Mouse (Mus musculus) embryo, embryonic 10.5 days (tissue): ENCODE measurements at regions not wholly inside any gene's neighbourhood (a gene's known extent, or its start where the extent isn't known, plus 50 kb on each side); places are given as distances from the start of the nearest gene placed in this dataset.

Source experiments
- DNase-seq: peaks from one replicate; pipeline ENCODE4 v3.0.0-alpha.2; 2015; ENCODE audit warnings: low spot score

GRCm38 (mm10) chr12:94469850-94470249, 1222.2 kb upstream of the Flrt2 start:
- DNase-seq: no peak

DNA sequence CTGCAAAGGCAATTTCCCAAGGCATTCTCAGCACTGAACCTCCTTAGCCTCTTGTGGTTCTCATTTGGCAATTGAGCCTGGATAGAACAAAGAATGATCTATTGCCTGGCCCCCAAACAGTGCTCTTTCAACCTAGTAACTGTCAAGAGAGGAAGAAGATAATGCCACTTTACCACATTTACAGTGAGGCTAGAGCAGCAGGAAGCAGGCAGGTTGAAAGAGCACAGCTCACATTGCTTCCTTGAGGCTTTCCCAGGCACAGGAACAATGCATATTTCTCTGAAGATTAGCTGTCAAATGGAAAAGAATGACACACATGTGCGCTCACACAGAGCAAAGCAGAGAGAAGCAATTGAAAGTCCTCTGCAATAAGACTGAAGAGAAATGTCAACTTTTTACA, 1221.0 kb upstream of the Flrt2 start:
- peak; percentile 10 for DNase-seq

GRCm38 (mm10) chr12:94488721-94489120, 1203.3 kb upstream of the Flrt2 start:
- DNase-seq: no peak

GRCm38 (mm10) chr12:94508099-94508498, 1183.9 kb upstream of the Flrt2 start:
- no peak for DNase-seq

GRCm38 (mm10) chr12:94509855-94510254, 1182.2 kb upstream of the Flrt2 start:
- DNase-seq: peak; percentile 25

DNA sequence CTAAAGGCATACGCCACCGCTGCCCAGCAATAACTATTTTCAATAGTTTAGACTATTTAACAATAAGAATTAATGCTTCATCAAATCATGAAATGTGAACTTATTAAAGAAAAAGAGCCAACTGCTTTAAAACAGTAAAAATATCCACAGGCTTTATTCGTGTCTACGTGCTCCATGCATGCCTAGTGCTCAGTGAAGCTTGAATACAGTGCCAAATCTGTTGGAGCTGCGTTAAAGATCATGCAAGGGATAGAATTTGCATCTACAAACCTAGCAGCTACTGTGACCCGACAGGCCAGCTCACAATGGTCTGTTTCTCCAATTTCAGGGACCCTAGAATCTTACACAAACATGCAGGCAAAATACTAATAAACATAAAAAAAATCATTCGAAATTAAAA, 1147.3 kb upstream of the Flrt2 start:
- no peak for DNase-seq

GRCm38 (mm10) chr12:94560374-94561194, 1131.4 kb upstream of the Flrt2 start:
- DNase-seq: no peak

DNA sequence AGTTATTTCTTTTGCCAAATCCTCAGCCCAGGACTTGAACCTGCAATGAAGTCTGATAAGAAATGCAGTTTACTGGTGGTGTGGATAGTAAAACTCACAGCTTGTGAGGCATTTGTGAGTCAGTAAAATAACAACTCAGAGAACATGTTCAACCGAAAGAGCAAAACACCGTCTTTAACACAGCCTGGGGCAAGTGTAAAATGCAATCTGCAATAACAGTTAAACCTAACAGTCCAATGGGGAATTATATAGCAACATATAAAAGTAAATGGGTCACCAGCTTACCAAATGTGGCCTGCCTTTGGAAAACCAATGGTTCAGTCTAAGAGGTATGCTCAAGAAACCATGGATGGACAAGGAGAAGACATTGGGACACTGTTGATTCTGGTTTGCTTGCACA, 1117.0 kb upstream of the Flrt2 start:
- no peak for DNase-seq

DNA sequence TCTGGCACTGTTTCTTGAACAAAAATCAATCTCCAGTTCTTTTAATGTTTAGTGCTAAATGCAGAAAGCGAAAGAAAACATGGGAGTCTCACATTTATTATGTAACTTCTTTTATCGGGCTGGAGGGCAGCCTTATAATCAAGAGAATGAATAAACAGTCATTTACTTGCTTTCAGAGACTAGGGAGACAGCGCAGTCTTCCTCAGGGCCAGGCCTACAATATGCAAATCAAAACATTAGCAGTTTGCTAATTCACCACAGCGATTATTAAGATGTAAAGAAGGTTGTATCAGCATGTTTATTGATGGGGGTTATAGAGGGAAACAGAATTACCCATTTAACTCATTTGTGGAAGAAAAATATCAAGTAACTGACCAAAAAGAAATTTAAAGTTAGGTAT, 1111.7 kb upstream of the Flrt2 start:
- no peak for DNase-seq

- no peak for DNase-seq
These were observed 1107.7 kb upstream of the Flrt2 start for GRCm38 (mm10) chr12:94584309-94584708.

DNA sequence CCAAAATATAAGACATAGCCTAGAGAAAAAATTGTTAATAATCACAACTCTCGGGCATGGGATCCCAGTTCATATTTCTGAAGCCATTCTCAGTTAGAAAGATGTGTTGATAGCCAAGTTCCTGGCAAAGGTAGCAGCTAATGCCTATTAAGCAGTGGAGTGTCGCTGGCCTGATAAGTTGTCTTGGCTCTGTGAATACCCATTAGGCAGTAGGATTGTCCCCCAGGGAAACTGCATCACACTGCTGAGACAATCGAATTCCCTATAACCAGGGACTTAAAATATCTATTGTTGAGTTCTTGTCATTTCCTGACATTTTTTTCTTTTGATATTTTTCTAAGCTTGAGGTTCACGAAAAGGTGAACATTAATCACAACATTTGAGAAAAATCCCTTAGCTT, 1105.0 kb upstream of the Flrt2 start:
- DNase-seq: no peak

DNA sequence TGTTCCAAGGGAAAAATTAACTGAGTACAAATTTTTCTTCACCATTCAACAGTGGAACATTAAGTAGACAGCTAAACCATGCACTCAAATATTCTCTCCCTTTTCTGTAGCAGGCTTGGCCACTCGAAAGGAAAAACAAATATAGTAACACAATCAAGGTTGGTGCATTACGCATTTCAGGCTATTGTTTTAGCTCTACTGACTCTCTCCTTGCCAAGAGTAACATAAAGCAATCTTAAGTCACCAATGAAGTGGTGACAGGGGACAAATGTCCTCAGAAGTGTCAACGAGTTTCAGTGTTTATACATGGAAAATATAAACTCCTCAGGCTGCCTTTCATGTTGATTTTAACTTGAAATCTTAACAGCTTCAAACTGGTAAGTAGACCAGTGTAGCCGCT, 1103.4 kb upstream of the Flrt2 start:
- DNase-seq: no peak

GRCm38 (mm10) chr12:94589033-94589432, 1103.0 kb upstream of the Flrt2 start:
- peak; percentile 14 for DNase-seq

DNA sequence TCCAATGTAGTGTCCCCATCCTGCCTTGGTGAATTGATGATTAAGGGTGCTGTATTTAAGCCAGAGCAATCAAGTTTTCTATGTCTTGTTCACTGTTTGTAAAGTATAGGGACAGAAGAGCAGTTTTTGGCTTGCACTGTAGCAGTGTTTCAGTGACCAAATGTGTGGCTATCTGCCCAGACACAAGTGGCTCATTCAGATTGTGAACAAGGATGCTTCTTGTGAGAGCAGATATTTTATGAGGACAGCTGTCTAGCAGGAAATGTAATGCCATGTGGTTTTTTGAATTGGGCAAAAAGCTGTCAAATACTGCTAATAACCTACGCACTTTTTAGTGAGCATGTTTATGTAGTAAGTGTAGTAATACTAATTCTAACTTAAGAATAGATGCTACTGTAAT, 1086.5 kb upstream of the Flrt2 start:
- no peak for DNase-seq

- DNase-seq: no peak
These were observed 1055.5 kb upstream of the Flrt2 start for GRCm38 (mm10) chr12:94636555-94636954.

DNA sequence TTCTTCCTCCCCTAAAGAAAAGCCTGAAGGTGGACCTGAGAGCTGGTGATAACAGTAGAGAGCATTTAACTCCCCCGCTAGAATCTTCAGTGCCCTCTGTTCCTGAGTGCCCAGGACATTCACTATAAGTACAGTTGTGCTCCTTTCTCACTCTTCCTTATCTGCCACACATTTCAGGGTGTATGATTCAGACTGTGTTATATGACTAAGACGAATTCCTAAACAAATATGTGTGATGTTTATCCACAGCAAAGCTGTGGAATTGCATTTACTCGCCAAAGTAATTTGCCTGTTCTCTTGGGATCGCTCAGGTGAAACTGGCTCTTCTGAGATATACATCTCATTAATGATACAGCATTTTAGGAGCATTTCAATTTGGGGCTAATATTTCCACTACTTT, 1051.9 kb upstream of the Flrt2 start:
- DNase-seq: no peak

DNA sequence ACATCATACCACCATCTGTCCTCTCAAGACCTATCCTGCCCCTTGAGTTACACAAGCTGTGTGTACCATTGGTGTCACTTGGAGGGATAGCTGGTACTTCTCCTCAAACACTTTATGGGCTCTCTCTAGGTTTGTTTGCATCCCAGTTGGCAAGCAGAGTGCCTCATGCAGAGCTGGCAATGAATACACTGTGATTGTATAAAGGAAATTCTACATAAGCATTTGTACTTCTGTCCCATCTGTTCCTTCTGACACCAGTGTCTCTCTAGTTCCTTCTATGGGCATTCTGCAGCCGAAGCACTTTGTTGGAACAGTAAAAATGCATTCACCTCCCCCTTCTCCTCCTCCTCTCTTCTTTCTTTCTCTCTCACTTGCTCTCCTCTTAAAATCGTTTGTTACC, 1046.7 kb upstream of the Flrt2 start:
- no peak for DNase-seq

- DNase-seq: no peak
These were observed 1022.0 kb upstream of the Flrt2 start for GRCm38 (mm10) chr12:94670035-94670434.

DNA sequence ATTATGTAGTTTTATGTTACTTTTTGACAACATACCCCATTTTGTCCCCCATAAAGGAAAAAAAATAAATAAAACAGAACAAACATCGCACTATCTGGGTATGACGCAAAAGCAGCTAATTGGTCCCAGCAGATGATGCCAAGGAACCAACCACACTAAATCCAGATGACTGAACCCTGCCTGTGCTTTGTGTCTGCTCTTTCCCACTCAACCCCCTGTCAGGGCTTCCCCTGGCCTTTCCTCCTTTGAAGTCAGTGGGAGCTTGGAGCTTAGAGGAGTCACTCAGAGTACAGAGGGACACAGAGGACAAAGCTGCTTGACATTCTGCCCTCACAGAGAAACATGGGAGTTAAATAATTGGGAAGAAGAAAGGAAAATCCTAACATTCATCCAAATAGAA, 1017.1 kb upstream of the Flrt2 start:
- peak; percentile 45 for DNase-seq

- DNase-seq: no peak
These were observed 1000.5 kb upstream of the Flrt2 start for GRCm38 (mm10) chr12:94691341-94692029.

DNA sequence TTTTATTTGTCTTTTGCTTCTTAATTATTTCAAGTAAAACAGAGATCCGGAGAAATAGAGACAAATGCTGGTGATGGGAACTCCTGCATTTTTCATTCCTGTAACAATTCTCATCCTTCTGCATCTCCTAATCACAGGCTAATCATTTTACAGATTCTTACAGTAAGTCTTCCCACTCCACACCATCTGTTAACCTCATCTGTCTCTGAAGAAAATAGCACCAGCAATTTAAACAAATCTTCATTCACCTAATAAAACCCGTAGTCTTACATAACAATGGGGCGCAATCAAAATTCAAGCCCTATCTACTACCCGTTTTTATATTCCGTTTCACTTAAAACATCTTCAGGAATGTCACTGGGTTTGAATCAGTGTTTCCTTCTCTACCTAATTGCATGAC, 960.6 kb upstream of the Flrt2 start:
- DNase-seq: no peak

DNA sequence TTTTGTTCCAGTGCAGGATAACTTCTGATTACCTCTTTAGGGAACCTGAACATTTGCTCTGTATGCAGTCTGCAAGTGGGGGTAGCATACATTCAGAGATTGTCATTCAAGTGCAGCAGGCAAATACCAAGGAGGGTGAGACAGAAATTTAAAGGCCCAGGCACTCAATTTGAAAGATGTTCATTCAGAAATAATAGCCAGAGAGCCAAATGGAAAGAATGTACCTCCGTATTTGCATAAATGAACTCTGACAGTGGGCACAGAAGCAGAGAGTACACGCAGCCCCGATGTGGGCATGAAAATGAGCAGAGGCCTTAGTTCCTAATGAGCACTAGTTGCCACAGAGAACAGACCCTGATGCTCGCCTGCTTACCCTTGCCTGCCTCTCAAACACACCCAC, 958.8 kb upstream of the Flrt2 start:
- no peak for DNase-seq

DNA sequence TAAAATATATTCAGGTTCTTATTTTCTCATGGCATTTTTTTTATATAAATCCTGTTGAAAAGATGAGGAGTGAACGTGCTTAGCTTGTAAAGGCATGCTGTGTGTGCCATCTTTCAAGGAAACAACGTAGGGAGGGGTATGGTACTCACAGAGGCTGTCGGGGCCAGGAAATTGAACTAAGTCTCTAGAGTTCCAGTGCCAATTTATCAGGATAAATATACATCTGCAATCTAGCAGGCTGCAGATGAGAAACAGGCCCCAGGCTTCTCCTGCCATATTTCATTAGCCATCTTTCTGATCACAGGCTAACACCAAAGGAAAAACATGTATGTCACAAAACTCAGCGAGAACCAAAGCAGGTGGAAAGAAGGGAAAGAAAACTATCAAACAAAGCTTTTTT, 954.8 kb upstream of the Flrt2 start:
- DNase-seq: peak; percentile 38
